Mouse (Mus musculus): ENCODE results near the gene Zfpl1.
A peak's percentile ranks its signal among the peaks of the same experiment; 100 is the strongest.
"Not testable (repeated sequence)": the region's sequence is repeated elsewhere in the genome, so short reads cannot be mapped to it uniquely, and the experiment has no call there.

The Zfpl1 gene

GRCm38 (mm10) chr19:6058966-6059365 is 25.8 kb downstream of the Zfpl1 start:
- no peak for DNase-seq (ENCODE audit: extremely low read depth, low read depth, low spot score)

GRCm38 (mm10) chr19:6058513-6058912 is 26.2 kb downstream of the Zfpl1 start:
- no peak for DNase-seq (ENCODE audit: extremely low read depth, low read depth, low spot score)

GRCm38 (mm10) chr19:6057313-6058096 is 27.3 kb downstream of the Zfpl1 start, which contains the start of the genes Mrpl49 and Fau:
TSS of gene Mrpl49 (minus strand) at chr19:6057785.
TSS of gene Fau (plus strand) at chr19:6057844.
- DNase-seq (ENCODE audit: extremely low read depth, low read depth, low spot score): no peak

- no peak for DNase-seq (ENCODE audit: extremely low read depth, low read depth, low spot score)
These were observed 28.1 kb downstream of the Zfpl1 start for GRCm38 (mm10) chr19:6056696-6057095.

- DNase-seq (ENCODE audit: extremely low read depth, low read depth, low spot score): no peak
These were observed 30.5 kb downstream of the Zfpl1 start for GRCm38 (mm10) chr19:6054296-6054695.

GRCm38 (mm10) chr19:6052516-6052915 is 32.2 kb downstream of the Zfpl1 start:
- DNase-seq (ENCODE audit: extremely low read depth, low read depth, low spot score): no peak

GRCm38 (mm10) chr19:6048681-6049410 is 35.9 kb downstream of the Zfpl1 start:
- DNase-seq (ENCODE audit: extremely low read depth, low read depth, low spot score): no peak

- no peak for DNase-seq (ENCODE audit: extremely low read depth, low read depth, low spot score)
These were observed 36.9 kb downstream of the Zfpl1 start for GRCm38 (mm10) chr19:6047899-6048166.

- no peak for DNase-seq (ENCODE audit: extremely low read depth, low read depth, low spot score)
These were observed 37.4 kb downstream of the Zfpl1 start for GRCm38 (mm10) chr19:6047154-6047898.

- DNase-seq (ENCODE audit: extremely low read depth, low read depth, low spot score): peak; percentile 74
These were observed 38.2 kb downstream of the Zfpl1 start, which contains the start of gene Syvn1 for GRCm38 (mm10) chr19:6046294-6047153. TSS of gene Syvn1 (plus strand) at chr19:6046576.

GRCm38 (mm10) chr19:6045366-6046293 is 39.1 kb downstream of the Zfpl1 start:
- DNase-seq (ENCODE audit: extremely low read depth, low read depth, low spot score): no peak

- DNase-seq (ENCODE audit: extremely low read depth, low read depth, low spot score): not testable (repeated sequence)
These were observed 40.7 kb downstream of the Zfpl1 start for GRCm38 (mm10) chr19:6044102-6044501.

- DNase-seq (ENCODE audit: extremely low read depth, low read depth, low spot score): no peak
These were observed 42.5 kb downstream of the Zfpl1 start for GRCm38 (mm10) chr19:6042293-6042692.

- DNase-seq (ENCODE audit: extremely low read depth, low read depth, low spot score): no peak
These were observed 44.8 kb downstream of the Zfpl1 start for GRCm38 (mm10) chr19:6040002-6040401.

- DNase-seq (ENCODE audit: extremely low read depth, low read depth, low spot score): no peak
These were observed 46.4 kb downstream of the Zfpl1 start for GRCm38 (mm10) chr19:6038326-6038725.

- no peak for DNase-seq (ENCODE audit: extremely low read depth, low read depth, low spot score)
These were observed 47.1 kb downstream of the Zfpl1 start for GRCm38 (mm10) chr19:6037695-6038094.

GRCm38 (mm10) chr19:6035966-6036585 is 48.7 kb downstream of the Zfpl1 start:
- DNase-seq (ENCODE audit: extremely low read depth, low read depth, low spot score): no peak
